Mouse (Mus musculus): ENCODE data around the gene Serpinb1b. TPM values are rescaled to one million over a fixed set of nuclear protein-coding genes. Genes with fewer than 3 reads are reported as not detected.

The Serpinb1b gene
- total RNA-seq (2023): not detected in 2 replicates

DNA sequence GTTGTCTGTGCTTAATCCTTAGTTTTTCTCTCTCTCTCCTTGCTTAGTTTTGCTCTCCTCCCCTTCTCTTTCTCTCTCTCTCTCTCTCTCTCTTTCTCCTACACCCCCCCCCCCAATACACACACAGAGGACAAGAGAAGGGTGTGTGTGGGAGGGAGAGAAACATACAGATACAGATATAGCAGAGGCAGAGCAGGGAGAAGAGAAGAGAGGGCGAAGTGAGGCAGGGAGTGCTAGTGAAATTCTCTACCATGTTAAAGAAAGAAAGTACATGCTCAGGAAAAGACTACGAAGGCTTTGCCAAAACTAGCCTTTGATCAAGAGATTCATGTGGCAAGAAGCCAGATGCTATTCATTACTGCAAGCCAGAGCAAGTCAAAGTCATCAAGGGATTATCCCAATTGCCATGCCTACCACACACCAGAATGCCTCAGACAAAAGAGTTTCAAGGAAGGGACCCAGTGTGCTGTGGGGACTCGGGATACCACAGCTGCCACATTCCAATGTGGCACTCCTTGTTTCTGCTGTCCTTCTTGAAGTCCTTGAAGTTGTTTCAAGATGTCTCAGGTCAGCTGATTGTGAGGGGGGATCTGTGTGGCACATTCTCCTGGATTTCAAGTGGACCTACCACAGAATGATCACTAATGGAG is at the start of gene Serpinb1b:
Serpinb1b (plus strand) TSS at position 520 of the 650 bp plus-strand sequence.

Other genes with a start within 250 kb of the Serpinb1b start
- gene Serpinb1a, start 227.4 kb upstream of the Serpinb1b start, total RNA-seq (2023): 322 and 334 TPM in 2 replicates
- gene Serpinb1c, start 180.4 kb upstream of the Serpinb1b start, total RNA-seq (2023): not detected in 2 replicates
- not detected in 2 replicates for gene Serpinb6b, start 113.4 kb upstream of the Serpinb1b start, total RNA-seq (2023)
- 0.23 and 0.25 TPM in 2 replicates for gene Serpinb9, start 75.3 kb upstream of the Serpinb1b start, total RNA-seq (2023)
- gene Serpinb9b, start 51.2 kb upstream of the Serpinb1b start, total RNA-seq (2023): not detected in 2 replicates
- not detected in 2 replicates for gene Serpinb9c, start 81.2 kb downstream of the Serpinb1b start, total RNA-seq (2023)
- gene Serpinb9d, start 114.4 kb downstream of the Serpinb1b start, total RNA-seq (2023): not detected in 2 replicates
- not detected in 2 replicates for gene Serpinb9e, start 171.0 kb downstream of the Serpinb1b start, total RNA-seq (2023)
- not detected in 2 replicates for gene Serpinb9f, start 245.5 kb downstream of the Serpinb1b start, total RNA-seq (2023)